8 mouse cellular contexts compared by ENCODE assay signal in the genomic region with DNA sequence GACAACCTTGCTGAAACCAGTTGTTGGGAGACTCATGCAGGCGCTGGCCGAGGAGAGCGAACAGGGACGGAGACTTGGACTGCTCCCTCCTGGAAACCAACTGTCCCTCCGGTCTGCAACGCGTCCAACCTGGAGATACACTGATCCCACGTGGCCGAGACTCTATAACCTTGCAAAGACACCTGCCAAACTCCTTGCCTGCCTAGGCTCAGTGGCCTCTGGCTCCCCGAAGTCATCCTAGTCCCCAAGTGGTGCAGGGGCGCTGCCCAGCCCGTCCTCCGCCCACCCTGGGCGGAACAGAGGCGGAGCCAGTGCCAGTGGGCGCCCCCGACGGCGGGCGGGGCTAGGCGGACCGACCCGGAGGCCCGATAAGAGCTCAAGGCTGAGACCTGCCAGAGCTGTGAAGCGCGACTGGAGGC. TPM values are rescaled to one million over a fixed set of nuclear protein-coding genes. Genes with fewer than 3 reads are reported as not detected.
DNase-seq lines count a peak whose midpoint lies in the region; ATAC-seq and TF ChIP-seq lines count a peak whose summit lies in the region.

A gene (plus strand): TSS at position 345 of the 419 bp plus-strand sequence.

- TF ChIP-seq CTCF in gastrocnemius, adult 2 months (IDR thresholded peaks at IDR 0.05), result no peak

- no peak within 1 kb of the TSS for H3K27ac ChIP-seq in gastrocnemius, adult 2 months
- H3K27ac ChIP-seq in heart, embryonic 12.5 days (ENCODE audit: poor library complexity, severe bottlenecking), result no peak within 1 kb of the TSS
- no peak within 1 kb of the TSS for H3K27ac ChIP-seq in kidney, embryonic 16.5 days (ENCODE audit: low read length)

- H3K4me1 ChIP-seq in heart, embryonic 12.5 days (replicated peaks), result peaks cover 8% of the 10 kb centered on the region
- H3K4me1 ChIP-seq in kidney, embryonic 16.5 days (ENCODE audit: insufficient read depth, low read length), result no peaks in the 10 kb centered on the region

- H3K9ac ChIP-seq in heart, embryonic 12.5 days, result peak within 1 kb of the TSS; percentile 12; the same call in 1 of the 2 replicates
- H3K9ac ChIP-seq in kidney, embryonic 16.5 days (replicated peaks; ENCODE audit: low read length), result peak within 1 kb of the TSS; percentile 20

- H3K36me3 ChIP-seq in heart, embryonic 12.5 days, result no peaks in the 10 kb centered on the region
- H3K36me3 ChIP-seq in kidney, embryonic 16.5 days (ENCODE audit: insufficient read depth, low read length), result no peaks in the 10 kb centered on the region

- ATAC-seq in heart, embryonic 12.5 days (ENCODE audit: insufficient number of reproducible peaks, low FRiP score), result peak; percentile 89
- ATAC-seq in kidney, embryonic 16.5 days (ENCODE audit: low FRiP score, low TSS enrichment), result peak; percentile 95

- peak within 1 kb of the TSS; percentile 65 for H3K4me3 ChIP-seq in gastrocnemius, adult 2 months
- peak within 1 kb of the TSS; percentile 50 for H3K4me3 ChIP-seq in heart, embryonic 12.5 days
- peak within 1 kb of the TSS; percentile 42 for H3K4me3 ChIP-seq in kidney, embryonic 16.5 days (ENCODE audit: low read length)

- intact Hi-C loops in gastrocnemius, adult 2 months (cut with DNase I), result no loop called here

- no peak for DNase-seq in gastrocnemius, adult 2 months
- no peak for DNase-seq in gastrocnemius, adult 8-10 months (ENCODE audit: low spot score in 2 of 2)
- peak; percentile 71 for DNase-seq in c-Kit-positive CD71-positive TER-119-positive erythroid progenitor cells, embryonic 14.5 days (ENCODE audit: low spot score)
- peak; percentile 51 for DNase-seq in lung, postnatal 25 days (ENCODE audit: low spot score)
- DNase-seq in spleen, postnatal 4 days (ENCODE audit: low spot score in 2 of 2), result peak; percentile 57 to 76
- no peak for DNase-seq in right cerebral cortex, postnatal 14 days

- H3K9me3 ChIP-seq in heart, embryonic 12.5 days (replicated peaks), result 0 out of 2 replicates have a peak, but pooled peaks cover 2% of the 10 kb centered on the region
- no peaks in the 10 kb centered on the region for H3K9me3 ChIP-seq in kidney, embryonic 16.5 days (ENCODE audit: low read length)

- peak within 1 kb of the TSS; percentile 87 for H3K4me2 ChIP-seq in heart, embryonic 12.5 days
- peak within 1 kb of the TSS; percentile 64 for H3K4me2 ChIP-seq in kidney, embryonic 16.5 days (replicated peaks; ENCODE audit: low read depth, low read length)

- WGBS in heart, embryonic 12.5 days, result under 1% methylated on average over 26 of the region's 26 CpGs
- WGBS in kidney, embryonic 16.5 days, result under 1% methylated on average over 26 of the region's 26 CpGs

- peaks cover 51% of the 10 kb centered on the region for H3K27me3 ChIP-seq in heart, embryonic 12.5 days (replicated peaks)
- H3K27me3 ChIP-seq in kidney, embryonic 16.5 days (ENCODE audit: insufficient read depth, low read length), result peaks cover 45% of the 10 kb centered on the region

RNA-seq across cellular contexts. Expression of the gene that starts here (rescaled TPM):
- total RNA-seq in gastrocnemius, adult 2 months (2021), result not detected
- not detected for total RNA-seq in gastrocnemius, adult 8-10 months (2022)
- polyA plus RNA-seq in heart, embryonic 12.5 days (2016; fragmentation: Nextera tagmentation; extraction: Ambion mirVana), result 0.09 and 0.35 TPM in 2 replicates
- 0.08 and 0.14 TPM in 2 replicates for polyA plus RNA-seq in kidney, embryonic 16.5 days (2015; fragmentation: Nextera tagmentation; extraction: Ambion mirVana)

Comparison
In these comparisons a context has a peak if more than half of its experiments do, and no peak if none do; other contexts are left out.
1. Peak in ATAC-seq, H3K4me3 ChIP-seq, H3K9ac ChIP-seq and H3K4me2 ChIP-seq in heart, embryonic 12.5 days; RNA of the gene not detected or under 1 TPM.
2. Peak in ATAC-seq, H3K4me3 ChIP-seq, H3K9ac ChIP-seq and H3K4me2 ChIP-seq in kidney, embryonic 16.5 days; RNA of the gene not detected or under 1 TPM.
3. DNase-seq: peak in c-Kit-positive CD71-positive TER-119-positive erythroid progenitor cells, embryonic 14.5 days (single experiment), lung, postnatal 25 days (single experiment) and spleen, postnatal 4 days (2 of 2); none in gastrocnemius, adult 2 months (single experiment), gastrocnemius, adult 8-10 months (0 of 2) and right cerebral cortex, postnatal 14 days (single experiment).
4. Peak in every context shown above with its lines, with median percentiles within 50 percentile points of each other: H3K4me3 ChIP-seq.